Mouse (Mus musculus): Measurements from ENCODE around the gene Ndrg4. TPM values are rescaled to one million over a fixed set of nuclear protein-coding genes. Genes with fewer than 3 reads are reported as not detected.
A peak's percentile ranks its signal among the peaks of the same experiment; 100 is the strongest.
"Not testable (repeated sequence)": the region's sequence is repeated elsewhere in the genome, so short reads cannot be mapped to it uniquely, and the experiment has no call there.

Ndrg4 gene
- polyA plus RNA-seq (2012; rRNA removed), result 9.9 and 12.5 TPM in 2 replicates

- DNase-seq (ENCODE audit: low read depth, low spot score), result no peak
- 39% methylated on average over 9 of the region's 9 CpGs for WGBS
Observed at GRCm38 (mm10) chr8:95676631-95677030, at the start of gene Ndrg4. Ndrg4 (plus strand) TSS chr8:95676980.

- WGBS, result 85% methylated on average over 6 of the region's 6 CpGs
- DNase-seq (ENCODE audit: low read depth, low spot score), result no peak
Observed at GRCm38 (mm10) chr8:95632840-95633239, 43.9 kb upstream of the Ndrg4 start.

- DNase-seq (ENCODE audit: low read depth, low spot score), result peak; percentile 71
- under 1% methylated on average over 52 of the region's 52 CpGs for WGBS
Observed at GRCm38 (mm10) chr8:95633262-95634062, 43.3 kb upstream of the Ndrg4 start, which contains the start of gene Gins3. Gins3 (plus strand) TSS chr8:95633453.

- 3% methylated on average over 6 of the region's 6 CpGs for WGBS
Observed at GRCm38 (mm10) chr8:95634063-95634340, 42.8 kb upstream of the Ndrg4 start.

GRCm38 (mm10) chr8:95644942-95645341 lies 31.8 kb upstream of the Ndrg4 start:
- 80% methylated on average over 2 of the region's 2 CpGs for WGBS
- no peak for DNase-seq (ENCODE audit: low read depth, low spot score)

More at GRCm38 (mm10) chr8:95634063-95634340, 42.8 kb upstream of the Ndrg4 start:
- no peak for DNase-seq (ENCODE audit: low read depth, low spot score)

GRCm38 (mm10) chr8:95648251-95648650 lies 28.5 kb upstream of the Ndrg4 start:
- WGBS, result 91% methylated on average over 3 of the region's 3 CpGs
- DNase-seq (ENCODE audit: low read depth, low spot score), result no peak

- WGBS, result 71% methylated on average over 5 of the region's 5 CpGs
- no peak for DNase-seq (ENCODE audit: low read depth, low spot score)
Observed at GRCm38 (mm10) chr8:95653351-95653750, 23.4 kb upstream of the Ndrg4 start.

- DNase-seq (ENCODE audit: low read depth, low spot score), result no peak
- 77% methylated on average over 7 of the region's 7 CpGs for WGBS
Observed at GRCm38 (mm10) chr8:95655831-95656230, 20.9 kb upstream of the Ndrg4 start.

GRCm38 (mm10) chr8:95656316-95657002 lies 20.3 kb upstream of the Ndrg4 start:
- 76% methylated on average over 5 of the region's 5 CpGs for WGBS
- DNase-seq (ENCODE audit: low read depth, low spot score), result no peak

GRCm38 (mm10) chr8:95657523-95657922 lies 19.3 kb upstream of the Ndrg4 start:
- no peak for DNase-seq (ENCODE audit: low read depth, low spot score)
- WGBS, result 43% methylated on average over 2 of the region's 2 CpGs

GRCm38 (mm10) chr8:95660334-95660882 lies 16.4 kb upstream of the Ndrg4 start:
- DNase-seq (ENCODE audit: low read depth, low spot score), result no peak
- 89% methylated on average over 6 of the region's 6 CpGs for WGBS

GRCm38 (mm10) chr8:95661085-95661484 lies 15.7 kb upstream of the Ndrg4 start:
- no peak for DNase-seq (ENCODE audit: low read depth, low spot score)
- WGBS, result 33% methylated on average over 8 of the region's 8 CpGs

- 73% methylated on average over 6 of the region's 6 CpGs for WGBS
- DNase-seq (ENCODE audit: low read depth, low spot score), result no peak
Observed at GRCm38 (mm10) chr8:95661575-95661974, 15.2 kb upstream of the Ndrg4 start.

GRCm38 (mm10) chr8:95662885-95663598 lies 13.7 kb upstream of the Ndrg4 start:
- 73% methylated on average over 7 of the region's 7 CpGs for WGBS

GRCm38 (mm10) chr8:95663599-95663949 lies 13.2 kb upstream of the Ndrg4 start:
- DNase-seq (ENCODE audit: low read depth, low spot score), result no peak
- WGBS, result 60% methylated on average over 4 of the region's 4 CpGs

More at GRCm38 (mm10) chr8:95662885-95663598, 13.7 kb upstream of the Ndrg4 start:
- DNase-seq (ENCODE audit: low read depth, low spot score), result no peak

- DNase-seq (ENCODE audit: low read depth, low spot score), result not testable (repeated sequence)
- 93% methylated on average over 11 of the region's 11 CpGs for WGBS
Observed at GRCm38 (mm10) chr8:95665813-95666452, 10.8 kb upstream of the Ndrg4 start.

- WGBS, result 28% methylated on average over 8 of the region's 8 CpGs
- DNase-seq (ENCODE audit: low read depth, low spot score), result no peak
Observed at GRCm38 (mm10) chr8:95668163-95668958, 8.4 kb upstream of the Ndrg4 start.

GRCm38 (mm10) chr8:95669967-95670366 lies 6.8 kb upstream of the Ndrg4 start:
- 63% methylated on average over 2 of the region's 2 CpGs for WGBS
- no peak for DNase-seq (ENCODE audit: low read depth, low spot score)

GRCm38 (mm10) chr8:95671861-95672260 lies 4.9 kb upstream of the Ndrg4 start:
- no peak for DNase-seq (ENCODE audit: low read depth, low spot score)
- 75% methylated on average over 6 of the region's 6 CpGs for WGBS
